Mouse (Mus musculus) layer of hippocampus, adult 18-20 months (tissue): ENCODE measurements around the gene Cdh23. TPM values are rescaled to one million over a fixed set of nuclear protein-coding genes. Genes with fewer than 3 reads are reported as not detected.

ENCODE experiments used
- DNase-seq, 2 experiments: peaks; one replicate each; pipeline ENCODE4 v3.0.0; 2022; ENCODE audit warnings: low spot score in 2 of 2
- total RNA-seq, 2 experiments: library from RNA; stranded (reverse); gene quantifications; 2 replicates each; pipeline ENCODE4 v1.2.3; 2021

Cdh23 gene
- total RNA-seq, 2 experiments from 2014 or later, result 5.8 to 5.9 TPM

- DNase-seq, result no peak
Measured at GRCm38 (mm10) chr10:60289216-60289615, 407.1 kb downstream of the Cdh23 start.

GRCm38 (mm10) chr10:60287726-60288125, 408.6 kb downstream of the Cdh23 start:
- no peak for DNase-seq

- DNase-seq, result no peak
Measured at GRCm38 (mm10) chr10:60287161-60287560, 409.1 kb downstream of the Cdh23 start.

GRCm38 (mm10) chr10:60286546-60286945, 409.7 kb downstream of the Cdh23 start:
- no peak for DNase-seq

- DNase-seq, result peak; percentile 87 to 93
Measured at GRCm38 (mm10) chr10:60285676-60286372, 410.5 kb downstream of the Cdh23 start.

GRCm38 (mm10) chr10:60285183-60285582, 411.1 kb downstream of the Cdh23 start:
- no peak for DNase-seq

GRCm38 (mm10) chr10:60284676-60285111, 411.6 kb downstream of the Cdh23 start:
- no peak for DNase-seq

- DNase-seq, result no peak
Measured at GRCm38 (mm10) chr10:60284248-60284647, 412.0 kb downstream of the Cdh23 start.

- DNase-seq, result no peak
Measured at GRCm38 (mm10) chr10:60282116-60283014, 413.9 kb downstream of the Cdh23 start.

GRCm38 (mm10) chr10:60281571-60282050, 414.7 kb downstream of the Cdh23 start:
- no peak for DNase-seq

- no peak for DNase-seq
Measured at GRCm38 (mm10) chr10:60280353-60280752, 415.9 kb downstream of the Cdh23 start.

- peak; percentile 60 to 85 for DNase-seq
Measured at GRCm38 (mm10) chr10:60279941-60280301, 416.4 kb downstream of the Cdh23 start.

GRCm38 (mm10) chr10:60279290-60279940, 416.9 kb downstream of the Cdh23 start:
- no peak for DNase-seq

- no peak for DNase-seq
Measured at GRCm38 (mm10) chr10:60278786-60279185, 417.5 kb downstream of the Cdh23 start.

- DNase-seq, result no peak
Measured at GRCm38 (mm10) chr10:60278006-60278399, 418.3 kb downstream of the Cdh23 start.

- DNase-seq, result peak; percentile 94 to 95
Measured at GRCm38 (mm10) chr10:60277207-60278005, 418.9 kb downstream of the Cdh23 start, which contains the start of gene Psap. Psap (plus strand) TSS chr10:60277627.

GRCm38 (mm10) chr10:60273382-60273781, 422.9 kb downstream of the Cdh23 start:
- no peak for DNase-seq

- no peak for DNase-seq
Measured at GRCm38 (mm10) chr10:60272241-60272640, 424.0 kb downstream of the Cdh23 start.

GRCm38 (mm10) chr10:60271015-60271414, 425.3 kb downstream of the Cdh23 start:
- DNase-seq, result no peak

GRCm38 (mm10) chr10:60269141-60270064, 426.9 kb downstream of the Cdh23 start:
- no peak for DNase-seq
